Mouse (Mus musculus) ES-E14 (cell line): Measurements from ENCODE around the gene Robo1. TPM values are rescaled to one million over a fixed set of nuclear protein-coding genes. Genes with fewer than 3 reads are reported as not detected.

Source experiments
- DNase-seq: peaks from one replicate; pipeline ENCODE4 v3.0.0-alpha.2; 2013; ENCODE audit warnings: low read depth, low spot score
- H3K27ac ChIP-seq: 2 replicates; pipeline ENCODE4 v1.5.1; 2012; ENCODE audit warnings: low read depth, mild to moderate bottlenecking, low read length, moderate library complexity, mixed read lengths; ENCODE audit not compliant: poor library complexity, insufficient read depth, severe bottlenecking
- H3K36me3 ChIP-seq: 2 replicates; pipeline ENCODE4 v1.6.1; 2012; ENCODE audit warnings: mild to moderate bottlenecking, low read length, moderate library complexity, mixed read lengths; ENCODE audit not compliant: control insufficient read depth, poor library complexity, insufficient read depth, severe bottlenecking
- H3K4me1 ChIP-seq, 2 experiments: fragments of 150-350 bp in 1 of 2; sonication (generic) in 1 of 2; 2 replicates each; pipeline ENCODE4 v1.6.1; 2012; ENCODE audit warnings: low read length in 2 of 2, mild to moderate bottlenecking in 1 of 2, mixed read lengths in 1 of 2; ENCODE audit not compliant: control insufficient read depth in 2 of 2, insufficient read depth in 2 of 2, poor library complexity in 1 of 2
- H3K4me3 ChIP-seq, 2 experiments: fragments of 150-350 bp in 1 of 2; sonication (generic) in 1 of 2; 2 replicates each; pipeline ENCODE4 v1.5.1; 2012; ENCODE audit warnings: low read length in 2 of 2, low read depth in 1 of 2, mild to moderate bottlenecking in 1 of 2, mixed read lengths in 1 of 2; ENCODE audit not compliant: insufficient read depth in 1 of 2, poor library complexity in 1 of 2, severe bottlenecking in 1 of 2
- H3K9ac ChIP-seq: 2 replicates; pipeline ENCODE4 v1.6.1; 2012; ENCODE audit warnings: low read depth, mild to moderate bottlenecking, low read length, mixed read lengths; ENCODE audit not compliant: poor library complexity, insufficient read depth, severe bottlenecking
- H3K9me3 ChIP-seq: fragments of 150-350 bp; sonication (generic); 2 replicates; pipeline ENCODE4 v1.6.1; 2012; ENCODE audit warnings: low read depth, mild to moderate bottlenecking, low read length; ENCODE audit not compliant: control insufficient read depth, insufficient read depth
- CHD2 ChIP-seq: IDR thresholded peaks from 2 replicates; pipeline ENCODE4 v1.6.1; 2014; ENCODE audit warnings: mild to moderate bottlenecking, low read depth, low read length, inconsistent platforms
- HCFC1 ChIP-seq: IDR thresholded peaks from 2 replicates; pipeline ENCODE4 v1.6.1; 2012; ENCODE audit warnings: low read length, inconsistent platforms, borderline replicate concordance; ENCODE audit not compliant: insufficient read depth
- MAFK ChIP-seq: IDR thresholded peaks from 2 replicates; pipeline ENCODE4 v1.6.1; 2014; ENCODE audit warnings: mild to moderate bottlenecking, low read depth, low read length, inconsistent platforms; ENCODE audit not compliant: insufficient read depth
- ZC3H11A ChIP-seq: IDR thresholded peaks from 2 replicates; pipeline ENCODE4 v1.6.1; 2012; ENCODE audit warnings: low read depth, mild to moderate bottlenecking, inconsistent platforms, low read length, borderline replicate concordance
- ZNF384 ChIP-seq: IDR thresholded peaks from 2 replicates; pipeline ENCODE4 v1.6.1; 2012; ENCODE audit warnings: low read depth, low read length, inconsistent platforms
- in situ Hi-C, 2 experiments: fragments of 600-800 bp; cut with MboI; formaldehyde crosslinking; loops; one replicate each; pipeline ENCODE4 v1.15.1; 2025; ENCODE audit warnings: low sequenced_read_pairs in 2 of 2, inconsistent platforms in 1 of 2; ENCODE audit not compliant: unreplicated experiment in 2 of 2
- total RNA-seq: library from RNA; depleted of rRNA; stranded (reverse); fragments of 300-350 nt; gene quantifications from 2 replicates; pipeline ENCODE4 v1.2.3, GENCODE M21; 2012

Gene Robo1
- total RNA-seq, 1 experiment: 20.5 TPM

- H3K9ac ChIP-seq: no peak overlapping the region
- H3K9me3 ChIP-seq: no peaks in the 10 kb centered on the region
- no peaks in the 10 kb centered on the region for H3K4me1 ChIP-seq
- no peak overlapping the region for H3K4me3 ChIP-seq
- no peak for DNase-seq
- in situ Hi-C loops: no loop called here
- TF ChIP-seq ZC3H11A: no peak
- TF ChIP-seq CHD2: no peak
- no peak for TF ChIP-seq ZNF384
- no peak for TF ChIP-seq HCFC1
- TF ChIP-seq MAFK: no peak
- H3K36me3 ChIP-seq: no peaks in the 10 kb centered on the region
- no peak overlapping the region for H3K27ac ChIP-seq
These were observed 369.1 kb downstream of the Robo1 start for GRCm38 (mm10) chr16:72677234-72677633.

- in situ Hi-C loops: no loop called here
These were observed 370.3 kb downstream of the Robo1 start for GRCm38 (mm10) chr16:72678450-72678849.

GRCm38 (mm10) chr16:72678947-72679558 lies 370.9 kb downstream of the Robo1 start:
- H3K9me3 ChIP-seq: no peaks in the 10 kb centered on the region
- H3K4me3 ChIP-seq: no peak overlapping the region
- no peak overlapping the region for H3K9ac ChIP-seq
- H3K36me3 ChIP-seq: no peaks in the 10 kb centered on the region
- in situ Hi-C loops: no loop called here
- no peaks in the 10 kb centered on the region for H3K4me1 ChIP-seq
- DNase-seq: no peak
- H3K27ac ChIP-seq: no peak overlapping the region
- TF ChIP-seq CHD2 (no peak), ZC3H11A (no peak), HCFC1 (no peak)

More at GRCm38 (mm10) chr16:72678450-72678849, 370.3 kb downstream of the Robo1 start:
- no peaks in the 10 kb centered on the region for H3K36me3 ChIP-seq
- H3K27ac ChIP-seq: no peak overlapping the region
- H3K9me3 ChIP-seq: no peaks in the 10 kb centered on the region
- TF ChIP-seq ZC3H11A: no peak
- TF ChIP-seq MAFK: no peak
- TF ChIP-seq ZNF384: no peak
- TF ChIP-seq CHD2: no peak
- no peak for TF ChIP-seq HCFC1
- H3K4me1 ChIP-seq: no peaks in the 10 kb centered on the region
- DNase-seq: no peak
- H3K9ac ChIP-seq: no peak overlapping the region
- H3K4me3 ChIP-seq: no peak overlapping the region

GRCm38 (mm10) chr16:72685604-72686479 lies 377.7 kb downstream of the Robo1 start:
- in situ Hi-C loops: no loop called here
- DNase-seq: no peak
- no peak overlapping the region for H3K9ac ChIP-seq
- H3K27ac ChIP-seq: no peak overlapping the region
- peaks cover 3 to 7% of the 10 kb centered on the region in 2 experiments; a peak in 2 of 4 replicates for H3K4me1 ChIP-seq
- no peaks in the 10 kb centered on the region for H3K9me3 ChIP-seq
- no peak for TF ChIP-seq HCFC1
- TF ChIP-seq MAFK: no peak
- TF ChIP-seq ZNF384: no peak
- TF ChIP-seq CHD2: no peak
- no peaks in the 10 kb centered on the region for H3K36me3 ChIP-seq
- H3K4me3 ChIP-seq: no peak overlapping the region
